Mouse (Mus musculus) layer of hippocampus, adult 18-20 months (tissue): Measurements from ENCODE around the gene Sept9. TPM values are rescaled to one million over a fixed set of nuclear protein-coding genes. Genes with fewer than 3 reads are reported as not detected.

ENCODE experiments used
- DNase-seq, 2 experiments: peaks; one replicate each; pipeline ENCODE4 v3.0.0; 2022; ENCODE audit warnings: low spot score in 2 of 2
- total RNA-seq, 2 experiments: library from RNA; stranded (reverse); gene quantifications; 2 replicates each; pipeline ENCODE4 v1.2.3; 2021

Sept9 gene
- total RNA-seq, 2 experiments from 2014 or later, result 121 to 122 TPM

DNA sequence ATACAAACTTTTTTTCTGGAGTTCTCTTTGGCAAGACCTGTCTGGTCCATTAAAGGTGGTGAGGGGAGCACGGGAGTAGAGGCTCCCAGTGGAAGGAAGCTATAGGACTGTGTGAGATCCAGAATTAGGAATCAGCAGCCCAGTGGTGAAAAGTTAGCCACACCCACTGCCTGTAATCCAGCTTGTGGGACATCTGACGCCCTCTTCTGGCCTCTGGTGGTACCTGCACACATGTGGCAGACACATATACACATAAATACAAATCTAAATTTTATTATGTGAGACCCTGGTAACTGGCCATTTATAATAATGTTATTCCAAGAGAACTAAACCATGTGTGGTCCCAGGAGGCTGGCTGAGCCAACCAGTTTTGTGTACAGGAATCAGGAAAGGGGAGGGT lies 162.8 kb downstream of the Sept9 start:
- no peak for DNase-seq

DNA sequence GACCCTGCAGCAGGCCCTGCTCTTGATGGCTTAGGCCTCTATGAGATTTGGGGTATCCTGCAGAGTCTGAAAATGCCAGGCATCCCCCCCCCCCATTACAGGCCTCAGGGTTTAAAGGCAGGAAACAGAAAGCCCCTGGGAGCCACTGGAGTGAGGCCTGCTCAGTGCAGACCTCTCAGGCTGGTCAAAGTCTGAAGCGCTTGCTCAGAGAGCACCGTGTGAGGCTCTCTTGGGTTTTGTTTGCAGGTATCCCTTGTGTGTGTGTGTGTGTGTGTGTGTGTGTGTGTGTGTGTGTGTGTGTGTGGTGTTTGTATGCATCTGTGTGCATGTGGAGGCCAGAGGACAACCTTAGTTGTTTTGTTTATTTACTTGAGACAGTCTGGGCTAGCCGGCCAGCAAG lies 164.5 kb downstream of the Sept9 start:
- DNase-seq, result no peak

DNA sequence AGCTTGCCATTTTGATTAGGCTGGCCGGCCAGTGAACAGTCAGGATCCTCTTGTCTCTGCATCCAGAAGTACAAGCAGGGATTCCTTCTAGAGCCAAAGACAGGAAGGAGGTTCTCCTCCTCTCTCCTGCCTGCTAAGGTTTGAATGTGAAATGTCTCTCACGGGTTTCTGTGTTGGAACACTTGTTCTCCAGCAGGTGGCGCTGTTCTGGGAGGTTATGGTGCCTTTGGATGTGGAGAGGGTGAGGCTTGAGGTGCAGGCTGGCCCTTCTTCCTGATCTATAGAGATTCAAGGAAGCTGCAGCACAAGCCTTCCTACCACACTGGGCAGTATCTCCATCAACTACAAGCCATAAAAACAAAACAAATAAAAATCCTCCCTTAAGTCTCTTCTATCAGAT lies 167.0 kb downstream of the Sept9 start:
- DNase-seq, result no peak

- no peak for DNase-seq
Observed at GRCm38 (mm10) chr11:117366861-117367357, 167.4 kb downstream of the Sept9 start.

DNA sequence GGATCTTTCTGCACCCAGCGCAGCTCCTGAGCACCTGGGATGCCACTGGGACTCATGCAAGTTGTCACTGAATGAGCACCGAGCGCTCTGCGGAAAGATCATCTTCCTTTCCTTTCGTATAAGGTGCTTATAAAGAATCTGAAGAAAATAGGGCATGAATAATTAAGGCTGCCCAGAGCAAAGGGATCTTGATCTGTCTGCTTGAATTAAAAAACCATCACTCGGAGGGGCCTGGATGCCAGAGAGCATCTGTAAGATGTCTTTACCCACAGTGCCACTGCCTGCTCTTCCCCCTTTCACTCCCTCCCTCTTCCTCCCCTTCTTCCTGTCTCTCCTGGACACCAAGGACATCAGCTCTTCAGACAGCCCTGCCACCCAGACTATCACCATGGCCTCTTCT lies 168.5 kb downstream of the Sept9 start:
- no peak for DNase-seq

- DNase-seq, result no peak
Observed at GRCm38 (mm10) chr11:117369347-117369746, 169.9 kb downstream of the Sept9 start.

DNA sequence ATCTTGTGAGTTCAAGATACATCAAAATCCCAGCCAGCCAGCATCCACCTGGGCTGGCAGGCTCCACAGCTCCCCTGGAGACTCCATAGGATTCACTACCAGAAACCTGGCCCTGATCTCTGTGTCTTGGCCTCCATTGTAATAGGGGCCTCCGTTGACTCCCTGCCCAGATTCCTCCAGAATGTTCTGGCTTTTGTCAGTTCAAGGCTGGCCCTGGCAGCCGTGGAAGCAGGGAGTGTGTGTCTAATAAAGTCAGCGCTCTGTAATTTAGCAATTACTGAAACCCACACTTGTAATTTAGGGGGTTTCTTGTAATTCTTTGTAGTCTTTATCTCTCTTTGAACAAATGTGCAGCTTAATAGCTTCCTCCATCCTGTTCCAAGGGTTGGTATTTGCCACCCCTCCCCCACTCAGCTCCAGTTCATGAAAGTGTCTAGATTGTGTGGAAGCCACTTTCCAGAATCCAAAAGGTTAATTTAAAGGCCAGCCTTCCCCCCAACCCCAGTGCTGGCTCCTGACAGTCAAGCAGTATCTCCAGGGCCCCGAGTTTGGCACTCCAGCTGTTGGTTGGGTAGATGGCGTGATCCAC lies 170.9 kb downstream of the Sept9 start:
- DNase-seq, result no peak

DNA sequence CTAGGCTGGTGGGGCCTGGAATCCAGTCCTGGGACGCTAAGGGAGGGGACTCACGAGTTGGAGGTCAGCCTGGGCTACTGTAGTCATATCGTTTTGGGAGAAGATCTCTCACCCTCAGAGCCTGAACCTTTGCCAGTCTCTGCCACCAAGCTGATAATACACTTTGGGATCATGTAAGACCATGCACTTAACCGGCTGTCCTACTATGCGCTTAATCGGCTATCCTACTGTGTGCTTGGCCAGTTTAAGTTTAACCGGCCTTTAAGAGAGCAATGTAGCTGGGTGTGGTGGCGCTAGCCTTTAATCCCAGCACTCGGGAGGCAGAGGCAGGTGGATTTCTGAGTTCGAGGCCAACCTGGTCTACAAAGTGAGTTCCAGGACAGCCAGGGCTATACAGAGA lies 173.1 kb downstream of the Sept9 start:
- DNase-seq, result no peak

DNA sequence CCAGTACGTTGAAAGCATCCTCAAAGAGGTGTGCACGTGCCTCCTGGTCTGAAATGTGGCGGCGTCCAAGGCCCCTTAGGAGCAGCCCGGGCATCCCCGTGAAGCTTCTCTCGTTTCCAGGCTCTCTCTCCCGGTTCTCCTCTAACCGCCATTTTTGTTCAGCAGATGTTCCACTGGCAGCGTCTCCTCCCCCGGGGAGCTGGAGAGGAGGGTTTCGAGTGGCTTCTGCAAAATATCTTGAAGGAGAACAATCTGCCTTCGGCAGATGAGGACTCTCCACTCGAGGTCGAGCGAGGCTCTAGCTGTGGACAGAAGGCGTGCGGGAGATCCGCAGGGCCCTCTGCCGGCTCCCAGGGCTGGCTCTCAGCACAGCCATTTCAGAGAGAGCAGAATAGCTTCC lies 173.7 kb downstream of the Sept9 start:
- DNase-seq, result no peak

- no peak for DNase-seq
Observed at GRCm38 (mm10) chr11:117373870-117374269, 174.4 kb downstream of the Sept9 start.

- DNase-seq, result no peak
Observed at GRCm38 (mm10) chr11:117374288-117374687, 174.8 kb downstream of the Sept9 start.

DNA sequence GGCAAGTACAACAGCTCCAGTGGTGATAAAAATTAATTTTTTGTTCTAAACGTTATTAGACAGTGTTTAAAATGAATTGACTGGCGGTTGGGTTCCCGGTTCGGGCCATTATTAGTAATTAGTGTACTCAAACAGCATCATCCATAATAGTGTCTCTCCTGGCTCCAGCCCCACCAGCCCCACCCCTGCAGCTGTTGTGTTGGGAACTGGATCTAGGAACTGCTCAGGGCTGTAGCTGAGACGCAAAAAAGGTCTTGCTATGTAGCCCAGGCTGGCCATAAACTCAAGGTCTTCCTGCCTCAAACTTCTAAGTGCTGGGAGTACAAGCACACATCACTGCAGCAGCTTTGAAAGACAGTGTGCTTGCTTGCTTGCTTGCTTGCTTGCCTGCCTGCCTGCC lies 180.3 kb downstream of the Sept9 start:
- no peak for DNase-seq

DNA sequence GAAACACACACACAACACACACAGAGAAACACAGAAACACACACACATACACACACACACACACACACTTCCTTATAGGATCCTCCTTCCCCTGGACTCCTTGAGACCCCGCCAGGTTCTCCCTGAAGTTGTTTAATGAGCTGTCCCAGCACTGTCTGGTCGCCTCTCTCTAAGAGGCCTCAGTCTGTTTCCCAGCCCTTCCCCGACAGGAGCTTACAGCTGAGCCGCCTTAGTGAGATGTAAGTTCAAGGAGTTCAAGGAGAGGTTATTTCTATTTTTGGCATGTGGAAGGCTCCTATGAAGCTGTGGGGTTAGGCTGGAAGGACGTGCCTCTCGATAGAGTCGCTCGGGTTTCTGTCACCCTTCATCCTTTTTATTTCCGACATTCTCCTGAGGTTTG lies 184.8 kb downstream of the Sept9 start:
- DNase-seq, result no peak

- peak; percentile 89 to 98 for DNase-seq
Observed at GRCm38 (mm10) chr11:117384897-117385296, 185.4 kb downstream of the Sept9 start.

DNA sequence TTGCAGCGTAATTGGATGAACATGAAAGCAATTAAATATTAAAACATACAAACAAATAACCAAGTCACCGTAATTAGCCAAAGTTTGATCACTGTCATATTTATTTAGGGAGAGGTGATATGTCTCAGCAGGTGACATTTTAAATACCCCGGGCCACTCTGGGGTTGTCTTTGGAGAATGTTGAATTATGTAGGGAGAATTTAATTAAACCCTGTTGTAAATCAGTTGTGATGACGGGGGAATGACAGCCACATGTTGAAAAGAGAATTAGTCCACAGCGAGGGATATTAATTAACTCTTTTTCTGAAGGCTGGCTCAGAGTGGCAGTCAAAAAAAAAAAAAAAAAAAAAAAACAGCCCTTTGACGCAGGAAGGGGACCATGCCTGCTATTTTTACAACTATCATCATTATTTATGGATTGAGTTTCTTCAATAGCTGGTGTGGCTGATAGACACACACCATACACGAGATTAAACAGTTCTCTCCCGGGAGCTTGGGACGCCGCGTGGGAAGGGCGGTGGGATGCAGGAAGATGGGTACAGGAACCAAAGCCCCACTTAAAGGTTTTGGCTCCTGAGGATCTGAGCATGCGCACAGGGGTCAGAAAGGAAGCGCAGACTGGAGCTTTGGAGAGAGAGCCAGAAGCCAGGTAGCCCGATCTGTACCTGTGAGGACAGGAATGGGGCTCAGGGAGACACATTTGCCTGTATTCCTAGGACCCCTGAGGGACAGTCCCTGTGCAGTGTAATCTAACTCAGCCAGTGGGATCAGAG lies 186.1 kb downstream of the Sept9 start:
- no peak for DNase-seq

- no peak for DNase-seq
Observed at GRCm38 (mm10) chr11:117387241-117387640, 187.8 kb downstream of the Sept9 start.

GRCm38 (mm10) chr11:117390001-117390402 lies 190.5 kb downstream of the Sept9 start:
- DNase-seq, result peak in 1 of 2 experiments; percentile 20

DNA sequence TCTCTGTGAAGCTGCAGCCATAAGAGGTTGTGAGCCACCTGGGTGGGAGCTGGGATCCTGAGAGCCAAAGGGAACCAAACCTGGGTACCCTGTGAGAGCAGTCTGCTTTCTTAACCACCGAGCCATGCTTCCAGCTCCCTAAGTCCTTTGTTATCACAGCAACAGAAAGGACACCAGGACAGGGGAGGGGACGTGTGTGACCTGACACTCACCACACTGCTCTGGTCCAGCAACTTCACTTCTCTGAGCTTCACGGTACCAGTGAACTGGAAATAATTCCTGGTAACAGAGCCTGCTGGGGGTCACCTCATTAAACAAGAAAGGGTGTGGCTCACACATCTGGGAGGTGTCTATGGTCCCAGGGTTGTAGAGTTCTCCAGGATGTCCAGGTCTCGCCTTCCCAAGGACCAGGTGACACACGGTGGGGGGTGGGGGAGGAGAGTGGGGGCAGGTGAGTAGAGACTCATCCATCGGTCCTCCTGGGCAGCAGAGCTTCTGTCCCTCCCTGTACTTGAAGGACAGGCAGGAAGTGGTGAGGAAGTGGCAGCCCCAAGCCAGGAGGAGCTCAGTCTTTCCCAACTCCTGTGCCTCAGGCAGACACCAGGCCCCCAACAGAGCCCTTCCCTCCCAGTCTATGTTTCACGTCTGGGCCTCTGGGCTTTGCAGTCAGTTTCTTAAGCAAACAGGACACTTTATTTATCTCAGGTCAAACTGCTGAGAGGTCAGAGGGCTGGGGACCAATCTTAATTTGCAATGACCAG lies 191.5 kb downstream of the Sept9 start:
- no peak for DNase-seq

DNA sequence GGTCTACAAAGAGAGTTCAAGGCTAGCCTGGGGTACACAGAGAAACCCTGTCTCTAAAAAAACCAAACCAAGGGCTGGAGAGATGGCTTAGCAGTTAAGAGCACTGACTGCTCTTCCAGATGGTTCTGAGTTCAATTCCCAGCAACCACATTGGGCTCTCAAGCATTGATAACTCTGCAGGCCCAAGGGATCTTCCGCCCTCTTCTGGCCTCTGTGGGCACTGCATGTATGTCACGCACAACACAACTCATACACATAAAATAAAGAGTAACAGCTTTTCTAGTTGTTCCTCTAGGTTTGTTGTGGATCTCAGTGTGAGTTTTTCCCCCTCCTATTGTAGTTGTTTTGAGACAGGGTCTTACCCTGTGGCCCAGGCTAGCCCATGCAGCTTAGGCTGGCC lies 192.8 kb downstream of the Sept9 start:
- no peak for DNase-seq

GRCm38 (mm10) chr11:117393715-117394114 lies 194.3 kb downstream of the Sept9 start:
- no peak for DNase-seq

GRCm38 (mm10) chr11:117394230-117395137 lies 195.0 kb downstream of the Sept9 start:
- peak; percentile 57 to 75 for DNase-seq
